Mouse (Mus musculus): Measurements from ENCODE around the gene Sh3bp2. TPM values are rescaled to one million over a fixed set of nuclear protein-coding genes. Genes with fewer than 3 reads are reported as not detected.
"Not testable (repeated sequence)": the region's sequence is repeated elsewhere in the genome, so short reads cannot be mapped to it uniquely, and the experiment has no call there.

Sh3bp2 gene
- polyA plus RNA-seq, 1 experiment: 17.1 TPM

GRCm38 (mm10) chr5:34578038-34578655, 52.5 kb downstream of the Sh3bp2 start:
- Histone ChIP-seq H3K27me3 (replicated peaks) (no peaks in the 10 kb centered on the region), H3K4me1 (peaks cover 66% of the 10 kb centered on the region), H3K9me3 (no peaks in the 10 kb centered on the region), H3K36me3 (replicated peaks; ENCODE audit: low read length) (peaks cover 21% of the 10 kb centered on the region), H3K4me3 (replicated peaks) (no peak overlapping the region)
- TF ChIP-seq GATA1 (IDR thresholded peaks at IDR 0.05; ENCODE audit: borderline replicate concordance, low read length) (no peak), FLI1 (IDR thresholded peaks at IDR 0.05; ENCODE audit: low read length) (no peak)

- H3K4me3 ChIP-seq (replicated peaks): no peak overlapping the region
- no peaks in the 10 kb centered on the region for H3K9me3 ChIP-seq
- no peak for TF ChIP-seq FLI1 (IDR thresholded peaks at IDR 0.05; ENCODE audit: low read length)
- no peak for TF ChIP-seq GATA1 (IDR thresholded peaks at IDR 0.05; ENCODE audit: borderline replicate concordance, low read length)
- H3K36me3 ChIP-seq (replicated peaks; ENCODE audit: low read length): peaks cover 28% of the 10 kb centered on the region
- H3K4me1 ChIP-seq: peaks cover 78% of the 10 kb centered on the region
- no peaks in the 10 kb centered on the region for H3K27me3 ChIP-seq (replicated peaks)
Measured at GRCm38 (mm10) chr5:34579377-34579776, 53.7 kb downstream of the Sh3bp2 start.

- H3K27me3 ChIP-seq (replicated peaks); H3K9me3 ChIP-seq: not testable (repeated sequence)
- H3K36me3 ChIP-seq (replicated peaks; ENCODE audit: low read length): peaks cover 30% of the 10 kb centered on the region
- peaks cover 79% of the 10 kb centered on the region for H3K4me1 ChIP-seq
- H3K4me3 ChIP-seq (replicated peaks): peak overlapping the region; percentile 89
Measured at GRCm38 (mm10) chr5:34581671-34582313, 56.2 kb downstream of the Sh3bp2 start.

- TF ChIP-seq FLI1 (IDR thresholded peaks at IDR 0.05; ENCODE audit: low read length) (no peak), GATA1 (IDR thresholded peaks at IDR 0.05; ENCODE audit: borderline replicate concordance, low read length) (no peak)
- H3K4me3 ChIP-seq (replicated peaks): peak overlapping the region; percentile 89
- no peaks in the 10 kb centered on the region for H3K9me3 ChIP-seq
- no peaks in the 10 kb centered on the region for H3K27me3 ChIP-seq (replicated peaks)
- peaks cover 75% of the 10 kb centered on the region for H3K4me1 ChIP-seq
- H3K36me3 ChIP-seq (replicated peaks; ENCODE audit: low read length): peaks cover 25% of the 10 kb centered on the region
Measured at GRCm38 (mm10) chr5:34582314-34582675, 56.7 kb downstream of the Sh3bp2 start.

GRCm38 (mm10) chr5:34585216-34585615, 59.6 kb downstream of the Sh3bp2 start:
- Histone ChIP-seq H3K36me3 (replicated peaks; ENCODE audit: low read length) (peaks cover 26% of the 10 kb centered on the region), H3K4me1 (peaks cover 84% of the 10 kb centered on the region)

GRCm38 (mm10) chr5:34587881-34588280, 62.2 kb downstream of the Sh3bp2 start:
- Histone ChIP-seq H3K4me1 (peaks cover 79% of the 10 kb centered on the region), H3K36me3 (replicated peaks; ENCODE audit: low read length) (peaks cover 38% of the 10 kb centered on the region), H3K27me3 (replicated peaks) (no peaks in the 10 kb centered on the region)

More at GRCm38 (mm10) chr5:34585216-34585615, 59.6 kb downstream of the Sh3bp2 start:
- H3K4me3 ChIP-seq (replicated peaks): no peak overlapping the region
- no peaks in the 10 kb centered on the region for H3K9me3 ChIP-seq
- TF ChIP-seq FLI1 (IDR thresholded peaks at IDR 0.05; ENCODE audit: low read length): no peak
- TF ChIP-seq GATA1 (IDR thresholded peaks at IDR 0.05; ENCODE audit: borderline replicate concordance, low read length): no peak
- no peaks in the 10 kb centered on the region for H3K27me3 ChIP-seq (replicated peaks)

GRCm38 (mm10) chr5:34590059-34590458, 64.4 kb downstream of the Sh3bp2 start:
- Histone ChIP-seq H3K36me3 (replicated peaks; ENCODE audit: low read length) (peaks cover 47% of the 10 kb centered on the region), H3K4me1 (peaks cover 66% of the 10 kb centered on the region), H3K27me3 (replicated peaks) (no peaks in the 10 kb centered on the region), H3K9me3 (no peaks in the 10 kb centered on the region), H3K4me3 (replicated peaks) (no peak overlapping the region)
- TF ChIP-seq GATA1 (IDR thresholded peaks at IDR 0.05; ENCODE audit: borderline replicate concordance, low read length): no peak
- TF ChIP-seq FLI1 (IDR thresholded peaks at IDR 0.05; ENCODE audit: low read length): no peak

More at GRCm38 (mm10) chr5:34587881-34588280, 62.2 kb downstream of the Sh3bp2 start:
- Histone ChIP-seq H3K4me3 (replicated peaks) (no peak overlapping the region), H3K9me3 (no peaks in the 10 kb centered on the region)
- TF ChIP-seq FLI1 (IDR thresholded peaks at IDR 0.05; ENCODE audit: low read length) (no peak), GATA1 (IDR thresholded peaks at IDR 0.05; ENCODE audit: borderline replicate concordance, low read length) (no peak)

- H3K9me3 ChIP-seq: no peaks in the 10 kb centered on the region
- no peak overlapping the region for H3K4me3 ChIP-seq (replicated peaks)
- peaks cover 49% of the 10 kb centered on the region for H3K36me3 ChIP-seq (replicated peaks; ENCODE audit: low read length)
- peaks cover 59% of the 10 kb centered on the region for H3K4me1 ChIP-seq
- TF ChIP-seq FLI1 (IDR thresholded peaks at IDR 0.05; ENCODE audit: low read length) (no peak), GATA1 (IDR thresholded peaks at IDR 0.05; ENCODE audit: borderline replicate concordance, low read length) (no peak)
- H3K27me3 ChIP-seq (replicated peaks): no peaks in the 10 kb centered on the region
Measured at GRCm38 (mm10) chr5:34590702-34591101, 65.1 kb downstream of the Sh3bp2 start.

GRCm38 (mm10) chr5:34591388-34592004, 65.9 kb downstream of the Sh3bp2 start:
- H3K4me3 ChIP-seq (replicated peaks): no peak overlapping the region
- TF ChIP-seq FLI1 (IDR thresholded peaks at IDR 0.05; ENCODE audit: low read length): no peak
- TF ChIP-seq GATA1 (IDR thresholded peaks at IDR 0.05; ENCODE audit: borderline replicate concordance, low read length): no peak
- peaks cover 51% of the 10 kb centered on the region for H3K36me3 ChIP-seq (replicated peaks; ENCODE audit: low read length)
- H3K9me3 ChIP-seq: no peaks in the 10 kb centered on the region
- H3K4me1 ChIP-seq: peaks cover 51% of the 10 kb centered on the region
- H3K27me3 ChIP-seq (replicated peaks): no peaks in the 10 kb centered on the region

- not testable (repeated sequence) for H3K27me3 ChIP-seq (replicated peaks); H3K9me3 ChIP-seq; H3K4me3 ChIP-seq (replicated peaks)
- H3K36me3 ChIP-seq (replicated peaks; ENCODE audit: low read length): peaks cover 58% of the 10 kb centered on the region
- peaks cover 50% of the 10 kb centered on the region for H3K4me1 ChIP-seq
Measured at GRCm38 (mm10) chr5:34592224-34592623, 66.6 kb downstream of the Sh3bp2 start.
